Mouse (Mus musculus) lung, postnatal 0 days (tissue): ENCODE results near the gene Tmem263. TPM values are rescaled to one million over a fixed set of nuclear protein-coding genes. Genes with fewer than 3 reads are reported as not detected.

Source experiments
- ATAC-seq: fragments of 200-750 bp; cut with Nextera tagmentation; 2 replicates; pipeline ENCODE4 v1.8.0; 2017; ENCODE audit warnings: moderate library complexity
- DNase-seq: peaks from one replicate; pipeline ENCODE4 v3.0.0-alpha.2; 2016; ENCODE audit warnings: low spot score
- H3K27ac ChIP-seq: fragments of 300-500 bp; sonication (generic); 2 replicates; pipeline ENCODE4 v1.5.1; 2014; ENCODE audit warnings: antibody characterized with exemption, mild to moderate bottlenecking, low read length, mixed read lengths
- H3K27me3 ChIP-seq: fragments of 300-500 bp; sonication (generic); replicated peaks from 2 replicates; pipeline ENCODE4 v1.6.1; 2014; ENCODE audit warnings: low read length, mixed read lengths; ENCODE audit not compliant: insufficient read depth
- H3K36me3 ChIP-seq: fragments of 300-500 bp; sonication (generic); 2 replicates; pipeline ENCODE4 v1.6.1; 2014; ENCODE audit warnings: low read length, mixed read lengths; ENCODE audit not compliant: insufficient read depth
- H3K4me1 ChIP-seq: fragments of 300-500 bp; sonication (generic); 2 replicates; pipeline ENCODE4 v1.6.1; 2014; ENCODE audit warnings: antibody characterized with exemption, low read depth, low read length, mixed read lengths; ENCODE audit not compliant: insufficient read depth
- H3K4me2 ChIP-seq: fragments of 300-500 bp; sonication (generic); replicated peaks from 2 replicates; pipeline ENCODE4 v1.6.1; 2014; ENCODE audit warnings: low read depth, mild to moderate bottlenecking, low read length, moderate library complexity, mixed read lengths
- H3K4me3 ChIP-seq: fragments of 300-500 bp; sonication (generic); 2 replicates; pipeline ENCODE4 v1.5.1; 2014; ENCODE audit warnings: low read depth, low read length
- H3K9ac ChIP-seq: fragments of 300-500 bp; sonication (generic); replicated peaks from 2 replicates; pipeline ENCODE4 v1.6.1; 2014; ENCODE audit warnings: low read depth, mild to moderate bottlenecking
- H3K9me3 ChIP-seq: fragments of 300-500 bp; sonication (generic); 2 replicates; pipeline ENCODE4 v1.6.1; 2016; ENCODE audit warnings: low read length, mixed read lengths
- CTCF ChIP-seq: IDR thresholded peaks from 2 replicates; pipeline ENCODE4 v1.5.1; 2016; ENCODE audit warnings: antibody characterized with exemption, mild to moderate bottlenecking
- EP300 ChIP-seq: IDR thresholded peaks from 2 replicates; pipeline ENCODE4 v1.6.1; 2016; ENCODE audit warnings: antibody characterized with exemption, mild to moderate bottlenecking, control low read depth
- WGBS: fragments of 180-500 bp; shearing (Covaris S2); extraction: QIAGEN DNeasy Blood & Tissue Kit; methylation state at CpG from one replicate; pipeline ENCODE4 v1.1.7; 2014; 5-methylcytosine and 5-hydroxymethylcytosine counted together
- polyA plus RNA-seq: library from polyadenylated mRNA; unstranded; fragments of >200 nt; fragmentation: Nextera tagmentation; extraction: Ambion mirVana; gene quantifications from 2 replicates; pipeline ENCODE4 v1.2.1, GENCODE M21; 2015

Gene Tmem263
- polyA plus RNA-seq, 1 experiment from 2014 or later: 30.3 TPM

- no peaks in the 10 kb centered on the region for H3K9me3 ChIP-seq
- H3K36me3 ChIP-seq: no peaks in the 10 kb centered on the region
- H3K9ac ChIP-seq: no peak overlapping the region
- DNase-seq: no peak
- H3K27me3 ChIP-seq: no peaks in the 10 kb centered on the region
- ATAC-seq: no peak
- no peak overlapping the region for H3K4me3 ChIP-seq
- H3K4me2 ChIP-seq: no peak overlapping the region
- 82% methylated on average over 5 of the region's 5 CpGs for WGBS
- no peak for TF ChIP-seq CTCF
- no peak for TF ChIP-seq EP300
- no peak overlapping the region for H3K27ac ChIP-seq
- peaks cover 6% of the 10 kb centered on the region; the same call in 1 of the 2 replicates for H3K4me1 ChIP-seq
Observed at GRCm38 (mm10) chr10:85165306-85165705, 62.9 kb downstream of the Tmem263 start.

Other genes starting within 250 kb of the Tmem263 start
- 9.6 and 12.7 TPM in 2 replicates for gene Ric8b, start 185.0 kb upstream of the Tmem263 start, polyA plus RNA-seq
- gene Fhl4, start 132 bp upstream of the Tmem263 start, polyA plus RNA-seq: 0.42 and 0.57 TPM in 2 replicates
- gene Mterf2, start 25.4 kb downstream of the Tmem263 start, polyA plus RNA-seq: 7.2 and 7.3 TPM in 2 replicates
- gene Cry1, start 82.4 kb downstream of the Tmem263 start, polyA plus RNA-seq: 28.8 and 29.4 TPM in 2 replicates